Mouse (Mus musculus) R1 (cell line): ENCODE data around the gene Dusp22.

Experiments used
- DNase-seq: peaks from one replicate; pipeline ENCODE4 v3.0.0-alpha.2; 2018; ENCODE audit warnings: low read depth, low spot score

The Dusp22 gene

GRCm38 (mm10) chr13:30659613-30660505 is at the start of gene Dusp22:
Gene Dusp22 (plus strand): TSS chr13:30659999.
- peak; percentile 66 for DNase-seq

- DNase-seq, result no peak
Observed at GRCm38 (mm10) chr13:30612079-30612794, 47.6 kb upstream of the Dusp22 start.

- no peak for DNase-seq
Observed at GRCm38 (mm10) chr13:30619684-30620083, 40.1 kb upstream of the Dusp22 start.

DNA sequence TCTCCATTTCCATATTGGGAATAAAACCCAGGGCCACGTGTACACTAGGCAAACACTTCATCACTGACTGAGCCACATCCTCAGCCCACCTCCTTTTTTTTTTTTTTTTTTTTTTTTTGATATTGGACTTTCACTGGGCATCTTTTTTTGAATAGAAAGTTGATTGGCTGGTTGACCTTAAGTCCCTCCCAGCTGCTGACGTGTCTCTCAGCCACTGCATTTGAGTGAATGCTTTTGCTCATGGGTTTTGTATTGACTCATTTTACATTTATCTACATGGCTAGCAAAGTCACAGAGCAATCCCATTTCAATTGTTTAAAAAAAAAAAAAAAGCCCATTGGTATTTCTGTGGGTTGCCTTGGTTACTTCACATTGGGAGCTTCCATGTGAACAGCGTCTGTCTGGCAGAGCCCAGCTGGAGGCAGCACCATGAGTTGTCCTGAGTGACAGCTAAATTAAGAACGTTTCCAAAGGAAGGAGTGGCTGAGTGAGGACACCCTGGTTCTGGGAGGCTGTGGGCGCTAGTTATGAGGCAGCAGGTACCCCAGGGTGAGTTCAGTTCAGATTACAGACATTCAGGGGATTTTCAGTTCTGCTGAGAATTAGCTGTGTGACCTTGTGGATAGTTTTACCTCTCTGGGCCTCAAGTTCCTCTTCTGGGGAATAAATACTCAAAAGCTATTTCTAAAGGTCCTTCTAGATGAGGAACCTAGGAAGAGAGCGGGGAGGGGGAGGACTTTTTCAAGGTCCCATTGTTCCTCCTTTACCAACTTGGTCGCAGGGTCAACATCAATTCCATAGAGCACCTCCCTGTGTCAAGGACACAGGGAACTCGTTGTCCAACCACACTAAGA is 31.4 kb upstream of the Dusp22 start:
- peak; percentile 24 for DNase-seq

- no peak for DNase-seq
Observed at GRCm38 (mm10) chr13:30629794-30630410, 29.9 kb upstream of the Dusp22 start.

DNA sequence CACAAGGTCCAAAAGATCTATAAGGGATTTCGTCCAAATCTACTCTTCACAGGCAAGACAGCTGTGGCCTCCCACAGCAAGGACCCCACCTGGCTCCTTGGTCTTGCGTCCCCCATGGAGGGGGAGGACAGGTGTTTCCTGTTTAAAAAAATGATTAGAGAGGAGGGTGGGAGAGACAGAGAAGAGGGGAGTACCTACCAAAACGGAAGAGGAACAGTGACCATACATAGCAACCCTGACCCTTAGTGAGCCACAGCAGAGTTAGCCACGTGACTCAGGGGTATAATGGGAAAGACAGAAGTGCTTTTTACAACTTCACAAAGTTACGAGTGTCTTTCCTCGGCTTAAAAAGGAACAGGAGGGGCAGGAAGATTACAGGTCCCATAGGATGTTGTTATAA is 26.8 kb upstream of the Dusp22 start:
- DNase-seq, result no peak

- no peak for DNase-seq
Observed at GRCm38 (mm10) chr13:30636453-30636852, 23.3 kb upstream of the Dusp22 start.

- DNase-seq, result no peak
Observed at GRCm38 (mm10) chr13:30638378-30639115, 21.3 kb upstream of the Dusp22 start.

DNA sequence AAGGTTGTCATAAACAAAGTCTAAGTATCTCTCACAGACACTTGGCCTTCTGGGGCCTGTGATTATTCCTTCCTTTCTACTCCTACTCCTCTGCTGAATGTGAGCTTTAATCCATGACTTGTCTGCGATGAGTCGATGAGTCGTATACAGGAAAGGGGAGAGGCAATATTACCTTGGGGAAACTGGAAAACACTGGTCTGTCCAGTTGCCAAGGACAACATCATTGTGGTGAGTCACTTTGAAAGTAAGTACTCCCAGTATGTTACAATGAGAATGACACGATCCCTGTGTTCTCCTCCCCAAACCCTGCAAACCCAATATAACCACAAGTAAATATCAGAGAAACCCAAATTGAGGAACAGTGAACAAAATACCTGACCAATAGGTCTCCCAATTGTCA is 17.7 kb upstream of the Dusp22 start:
- no peak for DNase-seq

DNA sequence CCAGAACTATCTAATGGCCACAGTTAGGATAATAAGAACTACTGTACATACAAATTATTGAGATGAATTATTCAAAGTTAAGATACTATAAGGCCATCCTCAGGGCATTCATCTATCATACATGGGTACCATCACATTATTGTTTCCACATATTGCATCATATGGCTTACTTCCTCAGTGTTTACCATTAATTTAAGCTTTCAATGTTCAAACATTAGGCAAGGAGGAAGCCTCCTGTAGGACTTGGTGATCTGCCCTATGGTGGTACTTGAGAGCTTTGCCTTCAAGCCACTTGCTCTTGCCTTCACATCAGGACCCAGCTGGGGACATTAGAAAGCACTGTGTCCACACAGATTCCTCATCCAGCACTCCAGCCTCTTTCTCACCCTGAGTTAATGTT is 11.3 kb upstream of the Dusp22 start:
- DNase-seq, result no peak

DNA sequence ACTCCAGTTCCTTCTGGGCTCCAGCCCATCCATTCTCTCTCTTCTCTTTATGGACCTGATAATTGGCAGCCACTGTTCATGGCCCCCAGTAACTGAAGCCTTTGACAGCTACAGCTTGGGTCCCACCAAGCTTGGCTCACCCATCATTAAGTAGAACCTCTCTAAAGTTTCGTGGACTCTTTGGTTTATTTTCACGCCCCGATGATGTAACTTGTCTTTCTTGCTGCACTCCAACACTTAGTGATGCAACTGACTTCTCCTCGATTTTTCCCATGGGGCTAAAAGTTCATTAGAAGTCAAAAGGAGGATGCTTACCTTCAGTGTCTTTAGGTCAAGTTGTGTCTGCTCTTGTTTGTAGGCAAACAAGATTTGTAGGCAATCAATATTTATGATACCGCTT is 10.6 kb upstream of the Dusp22 start:
- no peak for DNase-seq

DNA sequence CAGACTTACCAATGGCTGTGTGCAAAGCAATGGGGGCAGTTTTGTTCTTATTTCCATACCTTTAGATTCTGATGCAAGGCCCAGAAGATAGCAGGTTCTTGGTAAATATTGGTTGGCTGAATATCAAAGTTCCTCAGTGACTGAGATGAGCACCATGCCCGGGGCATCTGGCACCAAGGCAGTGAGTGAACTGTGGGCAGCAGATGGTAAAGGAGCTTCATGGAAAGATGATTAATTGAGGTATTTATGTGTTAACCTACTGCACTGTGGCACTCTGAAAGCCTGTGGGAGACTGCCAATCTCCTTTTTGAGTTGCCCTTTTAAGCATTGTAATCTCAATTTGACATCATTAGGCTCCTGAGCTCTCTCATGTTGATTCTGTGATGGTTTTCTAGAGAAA is 9.1 kb upstream of the Dusp22 start:
- DNase-seq, result no peak

- no peak for DNase-seq
Observed at GRCm38 (mm10) chr13:30653051-30653450, 6.7 kb upstream of the Dusp22 start.

GRCm38 (mm10) chr13:30654463-30654862 is 5.3 kb upstream of the Dusp22 start:
- DNase-seq, result no peak

- no peak for DNase-seq
Observed at GRCm38 (mm10) chr13:30656909-30657308, 2.9 kb upstream of the Dusp22 start.

GRCm38 (mm10) chr13:30657779-30658178 is 2.0 kb upstream of the Dusp22 start:
- DNase-seq, result no peak

GRCm38 (mm10) chr13:30658201-30658996 is 1.4 kb upstream of the Dusp22 start:
- DNase-seq, result no peak

DNA sequence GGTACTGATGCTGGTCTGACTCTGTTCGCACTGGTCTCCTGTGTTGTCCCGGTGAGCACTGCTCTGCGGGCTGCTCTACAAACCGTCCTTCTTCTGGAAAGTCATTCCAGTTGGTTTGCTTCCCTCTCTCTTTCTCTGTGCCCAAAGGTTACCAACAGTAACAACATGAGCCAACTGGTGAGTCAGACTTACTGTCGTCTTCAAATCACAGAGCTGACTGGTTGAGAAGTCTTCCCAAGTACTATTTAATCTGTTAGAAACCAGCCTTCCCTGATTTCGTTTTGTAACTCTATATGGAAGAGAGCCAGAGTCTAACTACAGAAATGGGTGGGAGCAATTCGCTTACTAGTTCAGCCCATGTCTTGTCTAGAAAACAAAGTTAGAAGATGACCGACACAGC is 5.5 kb downstream of the Dusp22 start:
- DNase-seq, result no peak

DNA sequence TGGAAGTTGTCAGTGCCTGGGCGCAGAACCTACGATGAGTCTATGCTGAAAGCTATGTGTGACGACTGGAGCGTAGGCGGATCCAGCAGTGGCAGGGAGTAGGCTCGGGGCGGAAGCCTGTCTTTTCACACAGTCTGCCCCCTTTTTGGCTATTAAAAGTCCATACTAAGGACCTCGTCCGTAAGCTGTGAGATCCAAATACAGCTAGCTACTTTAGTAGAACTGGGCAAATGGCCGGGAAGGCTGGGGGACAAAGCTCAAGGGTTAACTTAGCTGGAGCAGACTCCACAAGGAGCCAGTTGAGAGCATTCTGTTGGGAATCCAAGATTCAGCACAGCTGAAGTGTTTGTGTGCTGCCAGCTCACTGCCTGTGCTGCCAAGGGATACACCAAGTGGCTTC is 6.7 kb downstream of the Dusp22 start:
- no peak for DNase-seq

DNA sequence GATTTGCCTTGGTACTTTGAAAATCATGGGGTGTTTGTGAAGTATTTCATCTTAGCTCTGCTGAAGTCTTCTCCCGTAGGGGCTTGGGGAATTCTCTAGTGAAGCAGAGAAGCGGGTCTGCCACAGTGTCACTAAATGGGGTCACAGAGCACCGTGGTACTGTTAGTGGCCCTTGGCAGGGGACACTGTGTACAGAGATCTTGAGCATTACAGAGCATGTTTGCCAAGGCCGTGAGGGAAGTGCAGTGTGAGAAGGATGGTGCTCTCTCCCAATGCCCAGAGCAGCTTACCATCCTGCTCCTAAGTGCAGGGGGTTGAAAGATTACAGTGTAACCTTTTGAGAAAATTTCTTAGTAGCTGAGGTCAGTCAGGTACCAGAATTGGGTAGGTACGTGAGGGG is 8.5 kb downstream of the Dusp22 start:
- no peak for DNase-seq
